Mouse (Mus musculus) layer of hippocampus, adult 2 months (tissue): ENCODE data around the gene Rara. TPM values are rescaled to one million over a fixed set of nuclear protein-coding genes. Genes with fewer than 3 reads are reported as not detected.
"Not testable (repeated sequence)": the region's sequence is repeated elsewhere in the genome, so short reads cannot be mapped to it uniquely, and the experiment has no call there.

Source experiments
- DNase-seq, 2 experiments: peaks; one replicate each; pipeline ENCODE4 v3.0.0; 2022; ENCODE audit warnings: low spot score in 2 of 2
- H3K27ac ChIP-seq: fragments of 200-600 bp; 2 replicates; pipeline ENCODE4 v1.8.1; 2022
- H3K4me3 ChIP-seq: fragments of 200-600 bp; 2 replicates; pipeline ENCODE4 v1.8.1; 2022; ENCODE audit warnings: mild to moderate bottlenecking
- CTCF ChIP-seq: fragments of 200-600 bp; conservative IDR thresholded peaks from 2 replicates; pipeline ENCODE4 v1.8.1; 2022; ENCODE audit warnings: antibody characterized with exemption, mild to moderate bottlenecking, moderate library complexity
- total RNA-seq, 2 experiments: library from RNA; stranded (reverse); gene quantifications; 2 replicates each; pipeline ENCODE4 v1.2.3; 2021

Gene Rara
- total RNA-seq, 2 experiments from 2014 or later: 15.4 to 19.0 TPM

DNA sequence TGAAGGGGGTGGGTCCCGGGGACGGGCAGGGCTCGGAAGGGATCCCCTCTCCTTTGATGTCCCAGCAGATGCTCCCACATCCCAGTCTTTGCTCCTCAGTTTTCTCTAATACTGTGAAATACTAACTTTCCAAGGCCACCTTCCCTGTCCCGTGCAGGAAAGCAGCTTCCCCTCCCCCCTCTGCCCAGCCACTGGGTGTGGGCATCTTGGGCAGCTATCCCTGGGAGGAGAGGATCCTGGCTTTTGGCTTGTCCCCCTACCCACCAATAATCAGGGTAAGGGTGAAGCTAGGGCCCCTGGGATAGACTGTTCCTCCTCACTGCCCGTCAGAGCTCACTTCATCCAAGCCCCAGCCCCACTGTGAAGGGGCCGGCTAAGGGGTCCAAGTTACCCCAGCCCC, 46.6 kb downstream of the Rara start:
- no peak overlapping the region for H3K27ac ChIP-seq
- TF ChIP-seq CTCF: no peak
- DNase-seq: no peak
- H3K4me3 ChIP-seq: no peak overlapping the region

DNA sequence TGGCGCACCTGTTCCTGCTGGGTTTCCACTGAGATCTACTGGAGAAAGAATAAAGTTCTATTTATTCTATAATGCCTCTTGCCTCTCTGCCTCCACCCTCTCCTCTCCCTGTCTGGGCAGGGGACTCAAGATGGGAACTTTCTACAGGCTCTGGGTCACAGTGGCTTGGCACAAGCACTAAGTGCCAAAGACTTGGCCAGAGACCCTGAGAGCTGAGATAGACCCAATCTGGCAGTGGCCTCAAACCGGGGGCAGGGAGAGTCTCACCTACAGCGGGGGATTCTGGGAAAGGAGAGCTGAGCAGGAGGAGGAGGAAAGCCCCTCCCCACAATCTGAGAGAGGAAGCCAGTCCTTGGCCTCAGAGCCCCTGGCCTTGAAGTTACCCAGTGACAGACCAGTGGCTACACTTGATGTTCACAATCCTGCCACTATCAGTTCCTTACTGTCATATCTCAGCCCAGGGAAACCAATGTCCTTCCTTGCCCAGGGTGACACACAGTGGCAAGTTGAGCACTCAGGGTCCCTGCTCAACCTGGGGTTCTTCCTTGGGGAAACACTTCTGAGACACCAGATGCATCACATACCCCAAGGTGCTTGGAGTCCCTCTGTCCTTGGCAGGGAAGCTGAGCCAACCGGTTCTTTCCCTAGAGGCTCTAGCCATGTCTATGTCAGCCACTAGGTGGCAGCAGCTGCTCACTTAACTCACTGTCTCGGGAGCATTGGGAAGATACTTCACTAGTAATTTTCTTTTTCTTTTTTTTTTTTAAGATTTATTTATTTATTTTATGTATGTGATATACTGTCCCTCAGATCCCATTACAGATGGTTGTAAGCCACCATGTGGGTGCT, 47.5 kb downstream of the Rara start:
- Histone ChIP-seq H3K4me3 (no peak overlapping the region), H3K27ac (no peak overlapping the region)
- DNase-seq: peak; percentile 74 to 84
- TF ChIP-seq CTCF: peak; percentile 91

DNA sequence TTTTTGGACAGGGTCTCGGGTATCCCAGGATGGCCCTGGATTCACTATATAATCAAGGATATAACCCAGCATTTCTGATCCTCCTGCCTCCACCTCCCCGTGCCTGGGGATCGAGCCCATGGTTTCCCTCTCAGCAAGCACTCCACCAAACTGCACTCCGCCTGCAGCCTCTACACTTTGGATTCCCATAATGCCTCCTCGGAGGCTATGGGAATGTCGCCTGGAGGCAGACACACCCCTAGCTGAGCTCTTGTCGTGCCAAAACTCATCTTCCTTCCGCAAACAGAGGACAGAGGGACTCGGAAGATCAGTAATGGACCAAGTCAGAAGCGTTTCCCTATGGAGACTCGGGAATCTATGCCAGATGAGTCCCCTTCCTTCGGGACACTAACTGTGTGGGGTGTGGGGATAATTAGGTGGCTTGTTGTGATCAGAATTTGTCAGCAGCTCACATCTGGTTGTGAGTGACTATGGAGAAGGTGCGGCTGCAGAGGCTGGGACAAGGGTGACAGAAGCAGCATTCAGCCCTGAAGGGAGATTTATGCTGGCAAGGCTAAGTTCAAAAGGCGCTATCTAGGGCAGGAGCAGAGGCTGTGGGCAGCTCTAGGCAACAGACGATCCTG, 51.0 kb downstream of the Rara start:
- Histone ChIP-seq H3K27ac (no peak overlapping the region), H3K4me3 (no peak overlapping the region)
- TF ChIP-seq CTCF: no peak
- DNase-seq: no peak

DNA sequence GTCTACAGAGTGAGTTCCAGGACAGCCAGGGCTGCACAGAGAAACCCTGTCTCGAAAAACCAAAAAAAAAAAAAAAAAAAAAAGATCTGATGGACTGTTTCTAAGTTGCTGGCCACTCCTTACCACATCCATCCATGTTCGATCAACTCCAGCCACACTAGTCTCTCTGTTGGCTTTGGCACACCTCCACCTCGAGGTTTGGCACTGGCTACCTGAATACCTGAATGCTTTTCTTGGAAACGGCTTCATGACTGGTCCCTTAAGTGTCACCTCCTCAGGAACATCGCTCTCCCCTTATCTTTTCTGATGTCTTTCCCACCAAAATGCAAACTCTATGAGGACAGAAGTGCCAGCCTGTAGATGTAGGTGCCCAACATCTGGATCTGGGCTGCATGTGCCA, 51.7 kb downstream of the Rara start:
- DNase-seq: no peak
- TF ChIP-seq CTCF: no peak
- H3K4me3 ChIP-seq: no peak overlapping the region
- no peak overlapping the region for H3K27ac ChIP-seq

DNA sequence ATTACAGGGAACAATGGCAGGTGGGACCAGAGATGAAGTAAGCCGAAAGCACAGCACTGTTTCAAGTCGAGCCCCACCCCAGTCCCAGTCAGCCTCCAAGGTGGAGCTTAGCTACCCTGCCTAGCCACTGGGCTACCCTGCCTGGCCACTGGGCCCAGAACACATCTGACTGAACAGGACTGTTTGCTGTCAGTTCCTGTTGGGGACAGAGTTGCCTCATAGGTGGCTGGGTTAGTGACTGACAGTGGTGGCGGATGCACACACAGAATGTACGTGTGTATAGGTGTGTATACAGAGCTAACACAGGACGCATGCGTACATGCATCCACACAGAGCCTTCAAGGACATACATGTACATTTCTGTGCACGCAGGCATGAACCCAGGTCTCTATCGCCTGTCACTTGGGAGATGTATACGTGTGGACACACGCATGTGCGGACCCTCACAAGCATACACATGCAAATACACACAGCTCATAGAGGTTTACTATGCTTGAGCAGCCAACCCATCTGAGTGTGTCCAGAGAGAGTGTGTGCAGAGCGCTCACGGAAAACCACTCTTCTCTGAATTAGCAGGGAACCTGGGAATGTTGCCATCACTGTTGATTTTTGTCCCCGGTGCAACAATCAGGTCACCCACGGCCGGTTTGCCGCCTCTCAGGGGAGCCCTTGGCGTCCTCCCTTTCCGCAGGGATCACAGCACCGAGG, 53.8 kb downstream of the Rara start:
- Histone ChIP-seq H3K4me3 (peak overlapping the region; percentile 78), H3K27ac (peak overlapping the region; percentile 92)
- TF ChIP-seq CTCF: no peak
- no peak for DNase-seq

DNA sequence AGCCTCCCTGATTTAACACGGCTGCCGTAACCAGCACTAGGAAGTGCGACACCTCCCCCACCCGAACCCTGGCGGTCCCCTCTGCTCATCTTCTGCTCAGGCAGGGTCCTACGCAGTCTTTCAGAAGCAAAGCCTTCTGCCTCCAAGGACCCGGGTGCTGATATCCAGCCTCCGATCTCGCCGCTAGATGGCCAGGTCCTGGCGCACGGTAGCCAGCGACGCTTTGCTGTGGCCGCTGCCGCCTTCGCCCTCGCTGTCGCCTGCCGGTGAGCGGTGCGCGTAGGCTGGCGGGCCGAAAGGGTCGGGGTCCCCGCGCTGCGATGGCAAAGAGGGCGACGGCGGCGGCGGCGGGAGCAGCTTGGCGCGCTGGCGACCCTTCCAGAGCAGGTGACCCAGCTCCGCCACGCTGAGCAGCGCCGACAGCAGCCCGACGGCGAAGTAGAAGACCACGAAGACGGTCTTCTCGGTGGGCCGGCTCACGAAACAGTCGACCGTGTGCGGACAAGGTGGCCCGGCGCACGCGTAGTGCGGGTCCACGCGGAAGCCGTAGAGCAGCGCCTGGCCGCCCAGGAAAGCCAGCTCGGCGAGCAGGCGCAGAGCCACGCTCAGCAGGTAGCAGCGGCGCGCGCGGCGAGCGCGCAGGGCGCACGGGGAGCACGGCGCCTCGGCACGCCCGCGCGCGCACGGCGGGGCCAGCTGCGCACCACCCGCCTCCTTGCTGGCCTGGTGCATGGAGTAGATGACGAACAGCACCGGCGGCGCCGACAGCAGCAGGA, 54.6 kb downstream of the Rara start:
- peak in 1 of 2 experiments; percentile 59 for DNase-seq
- peak; percentile 76 for TF ChIP-seq CTCF
- peak overlapping the region; percentile 92 for H3K27ac ChIP-seq
- H3K4me3 ChIP-seq: peak overlapping the region; percentile 78

DNA sequence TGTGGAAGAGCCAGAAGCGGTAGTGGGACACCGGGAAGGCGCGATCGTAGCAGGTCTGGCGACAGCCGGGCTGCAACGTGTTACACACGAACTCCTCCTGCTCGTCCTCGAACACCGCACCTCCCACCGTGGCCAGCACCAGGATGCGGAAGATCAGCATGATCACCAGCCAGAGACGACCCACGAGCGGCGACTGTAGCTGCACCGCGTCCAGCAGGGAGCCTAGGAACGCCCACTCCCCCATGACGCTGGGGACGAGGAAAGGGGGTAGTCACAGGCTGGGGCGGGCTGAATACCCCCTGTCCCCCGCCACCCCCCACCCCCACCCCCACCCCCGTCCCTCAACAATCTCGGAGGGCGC, 55.1 kb downstream of the Rara start, which contains the start of gene Gjd3:
Gene Gjd3 (minus strand): TSS at position 244 of the 361 bp plus-strand sequence.
- no peak for TF ChIP-seq CTCF
- Histone ChIP-seq H3K27ac (peak within 1 kb of the TSS; percentile 92), H3K4me3 (peak within 1 kb of the TSS; percentile 78)
- no peak for DNase-seq

DNA sequence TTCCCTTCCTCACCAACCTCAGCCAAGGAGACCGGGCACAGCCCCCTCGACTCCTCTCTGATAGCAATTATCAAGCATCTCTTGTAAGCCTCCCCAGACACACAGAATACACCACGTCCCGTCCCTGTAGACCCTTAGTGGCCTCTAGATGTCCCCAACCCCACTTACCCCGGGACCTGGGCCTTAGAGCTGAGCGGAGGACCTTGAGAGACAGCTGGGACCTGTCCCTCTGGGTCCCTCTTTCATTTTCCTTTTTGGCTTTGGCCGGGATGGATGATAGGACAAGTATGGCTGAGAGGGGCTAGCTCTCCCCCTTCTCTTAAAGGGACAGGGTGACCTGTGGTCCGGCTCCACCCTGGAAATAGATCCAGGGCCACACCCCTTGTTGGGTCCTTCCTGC, 55.9 kb downstream of the Rara start:
- DNase-seq: no peak
- no peak overlapping the region for H3K27ac ChIP-seq
- H3K4me3 ChIP-seq: no peak overlapping the region
- no peak for TF ChIP-seq CTCF

DNA sequence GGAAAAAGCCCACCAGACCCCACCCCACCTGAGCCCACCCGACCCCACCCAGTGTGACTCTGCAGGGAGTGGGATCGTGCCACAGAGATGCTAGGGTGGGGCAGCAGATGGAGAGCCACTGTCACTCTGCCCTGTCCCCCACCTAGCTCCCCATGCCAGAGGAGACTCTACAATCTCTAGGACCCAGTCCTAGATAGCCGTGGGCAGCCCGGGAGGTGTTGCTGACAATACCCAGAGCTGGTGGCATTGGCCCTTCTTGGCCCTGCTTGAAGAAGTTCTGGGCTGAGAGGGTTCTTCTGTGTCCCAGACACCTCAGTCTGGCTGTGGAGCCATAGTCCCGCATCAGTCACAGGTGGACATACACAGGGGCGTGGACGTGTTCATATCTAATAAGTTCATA, 57.9 kb downstream of the Rara start:
- no peak for DNase-seq
- no peak for TF ChIP-seq CTCF
- no peak overlapping the region for H3K4me3 ChIP-seq

DNA sequence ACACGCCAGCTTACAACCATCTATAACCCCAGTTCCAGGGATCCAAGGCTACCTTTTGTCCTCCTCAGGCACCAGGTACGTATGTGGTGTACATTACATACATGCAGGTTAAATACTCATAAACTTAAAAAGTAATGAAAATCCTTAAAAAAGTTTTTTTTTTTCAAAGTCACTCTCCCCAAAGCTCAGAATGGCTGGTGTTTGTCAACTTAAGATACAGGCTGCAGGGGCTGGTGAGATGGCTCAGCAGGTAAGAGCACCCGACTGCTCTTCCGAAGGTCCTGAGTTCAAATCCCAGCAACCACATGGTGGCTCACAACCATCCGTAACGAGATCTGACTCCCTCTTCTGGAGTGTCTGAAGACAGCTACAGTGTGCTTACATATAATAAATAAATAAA, 60.6 kb downstream of the Rara start:
- H3K27ac ChIP-seq, DNase-seq, H3K4me3 ChIP-seq: not testable (repeated sequence)

More for the DNA sequence above, 57.9 kb downstream of the Rara start:
- H3K27ac ChIP-seq: no peak overlapping the region

DNA sequence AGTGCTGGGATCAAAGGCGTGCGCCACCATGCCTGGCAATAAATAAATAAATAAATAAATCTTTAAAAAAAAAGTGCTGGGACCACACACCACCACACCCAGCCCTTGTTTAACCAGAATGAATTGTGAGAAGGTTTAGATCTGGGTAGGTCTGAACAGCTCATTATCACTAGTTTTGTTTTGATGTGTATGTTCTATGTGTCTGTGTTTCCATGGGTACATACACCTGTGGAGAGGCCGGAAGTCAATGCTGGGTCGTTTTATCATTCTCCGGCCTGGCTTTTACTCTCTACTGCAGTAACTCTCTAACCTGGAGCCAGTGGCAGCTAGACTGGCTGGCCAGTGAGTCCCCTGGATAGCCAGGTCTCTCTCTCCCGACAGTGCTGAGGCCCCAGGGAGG, 63.2 kb downstream of the Rara start:
- Histone ChIP-seq H3K27ac (no peak overlapping the region), H3K4me3 (no peak overlapping the region)
- DNase-seq: no peak
- no peak for TF ChIP-seq CTCF

DNA sequence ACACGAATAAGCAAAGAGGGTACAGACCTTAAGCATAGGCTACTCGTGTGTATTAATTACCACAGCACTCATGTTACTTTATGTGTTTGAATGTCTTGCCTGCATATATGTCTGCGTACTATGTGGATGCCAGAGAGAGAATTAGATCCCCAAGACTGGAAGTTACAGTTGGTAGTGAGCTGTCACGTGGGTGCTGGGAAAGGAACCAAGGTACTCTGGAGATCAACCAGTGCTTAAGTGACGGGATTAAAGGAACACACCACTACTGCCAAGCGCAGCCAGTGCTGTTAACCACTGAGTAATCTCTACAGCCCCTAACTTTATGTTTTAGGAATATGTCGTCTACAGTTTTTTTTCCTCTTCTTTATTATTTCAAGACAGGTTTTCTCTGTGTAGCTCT, 68.4 kb downstream of the Rara start:
- TF ChIP-seq CTCF: no peak
- no peak overlapping the region for H3K27ac ChIP-seq

DNA sequence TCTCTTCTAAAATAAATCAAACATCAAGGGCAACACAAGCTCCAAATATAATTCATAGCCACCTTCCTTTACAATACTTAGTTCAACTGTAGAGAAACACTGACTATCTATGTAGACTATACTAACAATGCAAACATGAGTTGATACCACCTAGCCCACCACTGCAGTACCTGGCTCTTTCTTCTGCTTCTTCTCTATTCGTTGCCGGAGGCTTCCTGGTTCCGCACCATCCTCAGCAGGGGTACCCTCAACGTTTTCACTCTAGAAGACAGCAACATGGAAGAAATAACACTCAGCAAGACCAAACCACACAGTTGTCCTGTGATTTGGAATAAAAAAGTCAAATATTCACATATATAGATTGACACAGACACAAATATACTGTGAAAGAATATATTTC, 70.0 kb downstream of the Rara start:
- TF ChIP-seq CTCF: no peak
- no peak for DNase-seq
- no peak overlapping the region for H3K27ac ChIP-seq

More for the DNA sequence above, 68.4 kb downstream of the Rara start:
- no peak for DNase-seq
- no peak overlapping the region for H3K4me3 ChIP-seq

More for the DNA sequence above, 70.0 kb downstream of the Rara start:
- no peak overlapping the region for H3K4me3 ChIP-seq
